Mouse (Mus musculus): ENCODE results near the gene Phykpl.
"Not testable (repeated sequence)": the region's sequence is repeated elsewhere in the genome, so short reads cannot be mapped to it uniquely, and the experiment has no call there.

DNA sequence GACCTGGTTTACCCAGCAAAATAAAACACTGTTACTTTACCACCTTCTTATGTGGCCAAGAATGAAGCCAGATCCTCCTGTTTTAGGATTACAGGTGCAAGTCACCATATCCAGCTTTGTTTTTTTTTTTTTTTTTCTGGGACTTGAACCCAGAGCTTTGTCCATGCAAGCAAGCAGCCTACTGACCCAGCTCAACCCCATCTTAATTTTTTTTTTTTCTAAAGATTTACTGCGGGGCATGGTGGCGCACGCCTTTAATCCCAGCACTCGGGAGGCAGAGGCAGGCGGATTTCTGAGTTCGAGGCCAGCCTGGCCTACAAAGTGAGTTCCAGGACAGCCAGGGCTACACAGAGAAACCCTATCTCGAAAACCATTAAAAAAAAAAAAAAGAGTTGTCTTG, 31.6 kb downstream of the Phykpl start:
- not testable (repeated sequence) for TF ChIP-seq EP300, CTCF (IDR thresholded peaks at IDR 0.05; ENCODE audit: low read depth)
